Mouse (Mus musculus) cerebellum, adult 11-12 months (tissue): ENCODE data around the gene Rcc1.

Experiments used
- DNase-seq: peaks from one replicate; pipeline ENCODE4 v3.0.0; 2022

Gene Rcc1

GRCm38 (mm10) chr4:132354571-132354970 lies 1.2 kb upstream of the Rcc1 start:
- DNase-seq, result no peak

DNA sequence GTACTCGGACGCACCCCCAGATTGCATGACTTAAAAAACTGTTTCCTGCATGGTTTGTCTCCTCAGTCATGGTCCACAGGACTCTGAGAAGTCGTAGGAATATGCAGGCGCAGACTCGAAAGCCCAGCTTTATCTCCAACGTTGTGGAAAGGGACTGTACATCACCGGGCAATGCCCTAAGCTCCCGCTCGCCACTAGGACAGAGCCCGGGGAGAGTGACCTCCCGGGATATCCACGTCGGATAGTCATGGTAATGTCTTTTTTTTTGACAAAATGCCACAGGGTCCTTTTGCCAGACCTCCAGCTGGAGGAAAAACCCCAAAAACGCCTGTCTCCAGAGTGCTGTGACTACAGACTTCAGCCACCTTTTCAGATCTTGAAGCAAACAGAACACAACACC lies 666 bp downstream of the Rcc1 start:
- DNase-seq, result no peak

GRCm38 (mm10) chr4:132351401-132351800 lies 2.0 kb downstream of the Rcc1 start:
- DNase-seq, result no peak

DNA sequence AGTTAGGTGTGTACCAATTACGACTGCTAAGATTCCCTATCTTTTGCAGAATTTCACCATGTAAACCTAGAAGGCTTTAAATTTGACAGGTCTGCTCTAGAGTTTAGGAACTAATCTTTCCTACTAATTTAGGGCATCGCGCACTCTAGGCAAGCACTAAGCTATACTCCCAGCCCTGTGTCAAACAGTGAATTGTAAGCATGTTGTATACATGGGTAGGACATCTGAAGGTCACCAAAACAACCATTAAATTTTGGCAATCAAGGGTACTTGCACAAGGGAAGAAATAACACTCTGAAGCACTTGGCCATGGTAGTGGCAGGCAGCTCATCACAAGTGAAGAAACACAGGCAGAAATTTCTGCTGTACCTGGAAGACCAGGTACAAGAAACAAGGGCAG lies 2.6 kb downstream of the Rcc1 start:
- DNase-seq, result no peak

DNA sequence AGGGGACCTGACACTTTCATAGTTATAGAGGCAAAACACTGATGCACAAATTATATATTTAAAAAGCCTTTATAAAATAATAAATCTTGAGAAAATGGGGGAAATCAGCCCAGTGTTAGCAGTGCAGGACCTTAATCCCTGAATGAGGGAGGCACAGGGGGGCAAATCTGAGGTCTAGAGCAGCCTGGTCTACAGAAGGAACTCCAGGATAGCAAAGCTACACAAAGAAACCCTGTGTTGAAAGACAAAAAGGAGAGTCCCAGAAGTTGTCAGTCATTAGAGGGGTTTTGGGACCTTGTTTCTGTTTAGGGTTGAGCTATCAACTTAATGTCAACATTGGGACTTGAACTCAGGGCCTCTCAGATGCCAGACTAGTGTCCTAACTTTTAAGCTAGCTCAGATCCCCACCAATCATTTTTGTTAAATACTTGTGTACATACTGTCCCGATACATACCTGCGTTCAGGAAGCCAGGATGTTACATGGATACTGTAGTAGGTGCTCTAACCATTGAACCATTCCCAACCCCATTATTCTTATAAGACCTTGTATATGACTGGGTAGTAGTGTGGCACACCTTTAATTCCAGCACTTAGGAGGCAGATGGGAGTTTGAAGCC lies 3.2 kb downstream of the Rcc1 start:
- DNase-seq, result no peak

DNA sequence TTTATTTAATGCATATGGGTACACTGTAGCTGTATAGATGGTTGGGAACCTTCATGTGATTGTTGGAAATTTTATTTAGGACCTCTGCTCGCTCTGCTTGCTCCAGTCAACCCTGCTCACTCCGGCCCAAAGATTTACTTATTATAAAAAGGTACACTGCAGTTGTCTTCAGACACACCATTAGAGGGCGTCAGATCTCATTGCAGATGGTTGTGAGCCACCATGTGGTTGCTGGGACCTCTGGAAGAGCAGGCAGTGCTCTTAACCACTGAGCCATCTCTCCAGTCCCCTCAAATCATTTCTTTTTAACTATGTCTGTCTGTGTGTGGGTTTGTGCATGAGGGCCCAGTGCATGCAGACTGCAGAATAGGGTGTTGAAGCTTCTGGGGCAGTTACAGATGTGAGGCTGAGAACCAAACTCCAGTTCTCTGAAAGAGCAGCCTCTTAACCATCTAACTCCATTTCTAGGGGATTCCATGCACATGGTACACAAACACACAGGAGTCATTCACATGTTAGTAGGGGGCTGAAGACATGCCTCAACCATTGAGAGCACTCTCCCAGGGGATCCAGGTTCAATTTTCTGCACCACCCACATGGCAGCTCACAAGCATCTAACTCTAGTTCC lies 3.8 kb downstream of the Rcc1 start:
- DNase-seq, result no peak

DNA sequence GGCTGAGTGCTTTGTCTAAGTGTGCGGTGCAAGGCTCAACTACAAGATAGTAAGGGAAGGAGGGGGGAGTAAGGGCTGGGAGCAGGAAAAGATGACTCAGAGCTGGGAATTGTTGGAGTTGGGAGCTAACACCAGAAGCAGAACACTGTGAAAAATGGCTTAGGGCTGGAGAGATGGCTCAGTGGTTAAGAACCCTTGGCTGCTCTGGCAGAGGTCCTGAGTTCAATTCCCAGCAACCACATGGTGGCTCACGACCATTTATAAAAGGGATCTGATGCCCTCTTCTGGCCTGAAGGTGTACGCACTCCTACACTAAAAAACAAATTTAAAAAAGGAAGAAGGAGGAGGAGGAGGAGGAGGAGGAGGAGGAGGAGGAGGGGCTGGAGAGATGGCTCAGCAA lies 6.7 kb downstream of the Rcc1 start:
- DNase-seq, result no peak

DNA sequence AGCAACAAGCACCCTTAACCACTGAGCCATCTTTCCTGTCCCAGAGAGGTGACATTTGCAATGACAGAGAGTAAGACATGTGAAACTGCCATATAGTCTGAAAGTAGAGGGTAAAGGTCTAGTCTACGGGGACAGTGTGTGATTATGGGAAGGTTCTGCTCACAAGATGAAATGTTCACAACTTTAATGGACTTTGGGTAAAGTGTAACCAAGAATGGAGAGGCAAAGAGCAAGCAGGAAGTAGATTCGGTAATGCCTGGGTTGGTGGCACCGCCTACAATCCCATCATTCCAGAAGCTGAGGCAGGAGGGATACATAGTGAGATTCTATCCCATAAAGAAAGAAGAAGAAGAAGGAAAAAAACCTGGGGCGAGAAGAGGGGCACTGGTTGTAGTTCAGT lies 7.1 kb downstream of the Rcc1 start:
- DNase-seq, result no peak

- no peak for DNase-seq
These were observed 7.6 kb downstream of the Rcc1 start for GRCm38 (mm10) chr4:132345843-132346212.

DNA sequence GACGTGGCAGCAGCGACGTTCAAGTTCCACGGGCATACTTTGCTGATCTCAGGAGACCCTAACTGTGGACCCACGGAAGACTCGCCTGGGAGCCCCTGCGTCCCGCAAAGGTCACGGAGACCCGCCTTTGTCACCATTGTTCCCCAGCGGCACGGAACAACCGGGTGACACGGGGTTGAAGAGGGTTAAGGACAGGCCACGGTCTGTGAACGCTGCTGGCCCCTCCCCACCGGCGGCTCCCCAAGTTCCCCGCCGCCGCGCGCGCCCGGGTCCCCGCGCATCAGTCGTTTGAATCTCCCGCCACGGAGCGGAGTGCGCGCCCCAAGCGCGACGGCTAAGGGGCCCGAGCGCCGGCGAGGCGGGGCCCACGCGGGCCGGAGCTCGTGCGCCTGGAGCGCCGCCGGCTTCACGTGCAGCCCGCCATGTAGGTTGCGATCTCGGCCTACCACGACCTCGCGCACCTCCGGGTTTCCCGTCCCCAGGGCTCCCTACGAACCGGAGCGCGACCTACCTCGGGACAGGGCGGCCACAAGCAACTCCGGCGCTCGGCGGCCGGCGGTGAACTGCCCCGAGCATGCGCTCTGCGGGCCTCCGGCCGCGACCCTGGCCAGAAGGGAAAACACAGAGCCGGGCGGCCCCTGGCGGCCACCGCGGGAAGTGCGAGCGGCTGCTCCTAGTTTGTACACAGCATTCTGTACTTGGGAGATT lies 8.1 kb downstream of the Rcc1 start:
- DNase-seq, result peak; percentile 90

DNA sequence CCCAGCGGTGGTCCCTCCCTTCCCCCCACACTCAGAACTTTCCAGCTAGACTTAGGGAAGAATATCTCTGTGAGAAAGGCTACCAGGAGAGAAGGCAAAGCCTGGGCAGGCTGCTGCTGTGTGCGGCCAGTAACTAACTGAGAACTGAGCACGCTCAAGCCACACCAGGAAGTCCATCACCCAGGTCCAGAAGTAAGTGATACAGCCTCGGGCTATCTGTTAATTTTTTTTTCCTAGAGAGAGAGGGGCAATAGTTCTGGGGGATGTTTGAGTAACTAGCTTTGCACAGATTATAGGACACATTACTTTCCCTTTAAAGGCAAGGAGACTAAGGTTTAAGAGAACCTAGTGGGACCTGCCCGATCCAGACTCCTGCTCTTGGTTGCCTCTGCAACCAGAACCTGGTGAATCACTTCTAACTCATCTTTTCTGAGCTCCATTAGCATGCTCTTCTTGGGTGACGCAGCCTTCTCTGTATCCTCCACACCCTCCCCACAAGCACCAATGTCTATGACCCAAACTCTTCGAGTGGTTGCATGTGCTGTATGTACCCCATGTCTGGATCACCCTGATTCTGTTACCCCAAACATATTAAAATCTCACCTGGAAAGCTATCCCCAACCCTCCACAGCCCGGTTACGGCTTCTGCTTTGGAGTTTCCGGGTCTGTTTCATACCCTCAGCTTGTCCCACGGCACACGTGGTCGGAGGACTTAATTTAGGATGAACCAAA lies 8.8 kb downstream of the Rcc1 start:
- no peak for DNase-seq

DNA sequence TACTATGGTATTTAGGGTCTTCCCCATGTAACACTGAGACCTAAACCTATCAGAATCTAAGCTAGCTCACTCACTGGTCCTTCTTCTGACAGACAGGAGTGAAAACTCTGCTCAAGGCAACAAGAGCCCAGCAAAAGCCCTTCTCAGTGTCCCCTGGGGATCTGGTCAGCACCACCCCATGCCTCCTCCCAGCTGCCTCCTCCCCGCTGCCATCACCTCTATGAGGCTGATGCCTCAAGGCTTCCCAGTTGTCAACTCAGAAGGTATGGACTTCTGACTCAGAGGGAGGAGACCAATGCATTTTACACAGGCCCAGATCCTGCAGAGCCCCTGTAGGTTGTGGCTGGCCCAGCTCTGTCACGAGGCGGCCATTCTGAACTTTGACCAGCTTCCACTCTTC lies 12.0 kb downstream of the Rcc1 start:
- DNase-seq, result no peak

GRCm38 (mm10) chr4:132338943-132339342 lies 14.5 kb downstream of the Rcc1 start:
- no peak for DNase-seq

- no peak for DNase-seq
These were observed 20.5 kb downstream of the Rcc1 start for GRCm38 (mm10) chr4:132332880-132333279.

DNA sequence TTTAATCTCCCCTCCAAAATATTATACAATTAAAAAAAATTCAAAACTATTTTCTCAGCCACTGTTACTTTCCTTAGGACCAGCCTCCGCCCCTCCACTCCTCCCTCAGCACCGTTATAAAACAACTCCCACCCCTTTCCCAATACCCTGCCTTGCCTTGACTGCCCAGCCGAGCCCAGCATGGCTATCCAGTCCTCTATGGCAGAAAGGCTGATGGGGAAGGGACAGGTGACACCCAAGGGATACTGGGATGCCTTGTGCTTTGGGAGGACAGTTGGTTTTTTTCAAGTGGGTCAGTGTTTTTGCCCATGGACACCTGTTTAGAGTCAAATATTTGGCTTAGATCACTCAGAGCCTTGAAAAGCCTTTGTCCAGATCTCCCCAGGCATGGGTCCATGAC lies 21.4 kb downstream of the Rcc1 start:
- no peak for DNase-seq

GRCm38 (mm10) chr4:132329835-132330354 lies 23.5 kb downstream of the Rcc1 start:
- no peak for DNase-seq

GRCm38 (mm10) chr4:132329115-132329834 lies 24.1 kb downstream of the Rcc1 start, which contains the start of gene Trnau1ap:
Gene Trnau1ap, minus strand, starts transcription at chr4:132329538.
- DNase-seq, result peak; percentile 85

DNA sequence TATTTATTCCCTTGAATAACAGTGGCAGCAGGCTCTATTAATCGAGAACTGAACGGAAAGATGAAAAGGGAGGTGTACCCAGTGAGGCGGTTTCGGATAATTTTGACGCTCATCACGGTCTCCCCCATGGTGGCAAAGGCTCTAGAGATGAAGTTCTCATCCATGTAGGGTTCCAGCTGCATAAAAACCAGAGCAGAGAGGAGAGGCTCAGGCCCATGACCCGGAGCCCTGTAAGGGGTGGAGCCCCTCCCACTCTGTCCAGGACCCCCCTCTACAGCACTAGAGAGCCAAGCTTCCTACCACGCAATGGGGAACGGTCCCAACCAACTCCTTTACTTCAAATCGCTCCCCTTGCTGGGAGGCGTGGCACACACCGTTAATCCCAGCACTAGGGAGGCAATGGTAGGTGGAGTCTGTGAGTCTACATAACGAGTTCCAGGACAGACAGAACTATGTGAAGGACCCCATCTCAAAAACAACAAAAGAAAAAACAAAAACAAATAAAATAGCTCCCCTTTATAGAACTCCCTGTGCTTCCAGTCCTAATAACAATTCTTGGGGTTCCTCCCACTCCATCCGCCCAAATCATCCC lies 24.9 kb downstream of the Rcc1 start:
- no peak for DNase-seq

GRCm38 (mm10) chr4:132326481-132326880 lies 26.9 kb downstream of the Rcc1 start:
- no peak for DNase-seq

GRCm38 (mm10) chr4:132315711-132316110 lies 37.7 kb downstream of the Rcc1 start:
- no peak for DNase-seq

DNA sequence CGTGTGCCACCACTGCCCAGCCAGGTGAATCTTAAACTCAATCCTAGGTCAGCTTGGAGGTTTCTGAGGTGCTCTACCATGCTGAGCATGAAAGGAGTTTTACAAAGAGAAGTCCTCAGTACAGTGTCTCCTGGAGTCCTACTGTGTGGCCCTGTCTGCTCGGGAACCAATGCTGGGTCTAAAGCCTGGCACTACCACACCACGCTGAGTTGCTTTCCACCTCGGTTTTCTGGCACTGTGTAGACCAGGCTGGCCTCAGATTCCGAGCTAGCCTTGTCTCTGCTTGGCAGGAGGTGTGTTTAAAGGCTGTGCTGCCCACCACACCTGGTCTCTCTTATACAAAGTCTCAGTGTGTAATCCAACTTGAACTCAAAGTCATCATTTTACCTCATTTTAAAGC lies 40.8 kb downstream of the Rcc1 start:
- no peak for DNase-seq

- DNase-seq, result no peak
These were observed 41.6 kb downstream of the Rcc1 start for GRCm38 (mm10) chr4:132311801-132312200.
